Mouse (Mus musculus) forebrain, embryonic 16.5 days (tissue): Measurements from ENCODE around the gene Ubox5. TPM values are rescaled to one million over a fixed set of nuclear protein-coding genes. Genes with fewer than 3 reads are reported as not detected.

Experiments
- ATAC-seq: fragments of 200-750 bp; cut with Nextera tagmentation; 2 replicates; pipeline ENCODE4 v1.8.0; 2017; ENCODE audit warnings: mild to moderate bottlenecking, moderate library complexity
- H3K27ac ChIP-seq: fragments of 300-500 bp; sonication (generic); 2 replicates; pipeline ENCODE4 v1.5.1; 2014; ENCODE audit warnings: low read length, control low read depth
- H3K27me3 ChIP-seq: fragments of 300-500 bp; sonication (generic); replicated peaks from 2 replicates; pipeline ENCODE4 v1.6.1; 2014; ENCODE audit warnings: low read length; ENCODE audit not compliant: control insufficient read depth, insufficient read depth
- H3K36me3 ChIP-seq: fragments of 300-500 bp; sonication (generic); 2 replicates; pipeline ENCODE4 v1.6.1; 2014; ENCODE audit not compliant: control insufficient read depth, insufficient read depth
- H3K4me1 ChIP-seq: fragments of 300-500 bp; sonication (generic); replicated peaks from 2 replicates; pipeline ENCODE4 v1.6.1; 2014; ENCODE audit warnings: low read length; ENCODE audit not compliant: control insufficient read depth, insufficient read depth
- H3K4me2 ChIP-seq: fragments of 300-500 bp; sonication (generic); 2 replicates; pipeline ENCODE4 v1.6.1; 2014; ENCODE audit warnings: mild to moderate bottlenecking, low read length, control low read depth
- H3K4me3 ChIP-seq: fragments of 300-500 bp; sonication (generic); replicated peaks from 2 replicates; pipeline ENCODE4 v1.5.1; 2014; ENCODE audit warnings: mild to moderate bottlenecking, low read length, control low read depth
- H3K9ac ChIP-seq: fragments of 300-500 bp; sonication (generic); replicated peaks from 2 replicates; pipeline ENCODE4 v1.6.1; 2014; ENCODE audit warnings: low read depth, low read length, control low read depth
- H3K9me3 ChIP-seq: fragments of 300-500 bp; sonication (generic); 2 replicates; pipeline ENCODE4 v1.6.1; 2016; ENCODE audit warnings: low read length; ENCODE audit not compliant: control insufficient read depth
- WGBS: fragments of 180-500 bp; shearing (Covaris S2); extraction: QIAGEN DNeasy Blood & Tissue Kit; methylation state at CpG from one replicate; pipeline ENCODE4 v1.1.7; 2014; 5-methylcytosine and 5-hydroxymethylcytosine counted together
- polyA plus RNA-seq: library from polyadenylated mRNA; unstranded; fragments of >200 nt; fragmentation: Nextera tagmentation; extraction: Ambion mirVana; gene quantifications from 2 replicates; pipeline ENCODE4 v1.2.1, GENCODE M21; 2015

The Ubox5 gene
- polyA plus RNA-seq, 1 experiment from 2014 or later = 14.7 TPM

DNA sequence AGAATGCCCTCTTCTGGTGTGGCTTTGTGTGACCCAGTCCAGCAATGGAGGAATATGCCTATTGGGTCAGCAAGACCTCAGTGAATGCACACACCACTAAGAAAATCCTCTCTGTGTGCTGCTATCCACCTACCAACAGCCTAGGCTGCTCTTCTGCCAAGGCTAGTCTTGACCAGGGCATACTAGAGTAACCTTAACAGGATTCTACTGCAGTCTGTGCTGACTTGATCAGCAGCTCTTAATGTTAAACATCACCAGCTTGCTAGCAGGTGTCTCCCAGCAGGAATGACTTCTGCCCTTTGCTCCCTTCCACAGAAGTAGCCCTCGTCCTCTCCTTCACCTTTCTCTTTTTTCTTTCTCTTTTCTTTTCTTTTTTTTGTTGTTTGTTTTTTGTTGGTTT lies 73.5 kb downstream of the Ubox5 start:
- no peak overlapping the region for H3K27ac ChIP-seq
- no peaks in the 10 kb centered on the region for H3K9me3 ChIP-seq
- WGBS = 90% methylated on average over 1 of the region's 1 CpGs
- no peaks in the 10 kb centered on the region for H3K27me3 ChIP-seq
- no peaks in the 10 kb centered on the region for H3K4me1 ChIP-seq
- H3K4me2 ChIP-seq = no peak overlapping the region
- ATAC-seq = no peak
- H3K36me3 ChIP-seq = peaks cover 27% of the 10 kb centered on the region
- no peak overlapping the region for H3K4me3 ChIP-seq
- no peak overlapping the region for H3K9ac ChIP-seq

DNA sequence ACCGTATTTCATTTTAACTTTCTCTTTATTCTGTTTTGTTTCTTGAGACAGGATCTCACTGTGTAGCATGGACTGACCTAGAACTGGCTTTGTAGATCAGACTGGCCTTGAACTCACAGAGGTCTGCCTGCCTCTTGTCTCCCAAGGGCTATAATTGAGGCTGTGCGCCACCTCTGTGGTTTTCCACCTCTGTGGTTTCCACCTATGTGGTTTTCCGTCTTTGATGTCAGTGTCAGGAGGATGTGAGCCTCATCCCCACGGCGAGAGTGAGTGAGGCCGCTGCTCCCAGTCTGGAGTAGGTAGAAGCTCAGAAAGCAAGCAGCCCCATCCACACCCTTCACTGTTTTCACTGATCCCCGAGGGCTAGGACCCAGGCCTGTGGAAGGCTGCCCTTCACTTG lies 75.0 kb downstream of the Ubox5 start:
- Histone ChIP-seq H3K27ac (no peak overlapping the region), H3K27me3 (no peaks in the 10 kb centered on the region), H3K9me3 (no peaks in the 10 kb centered on the region), H3K4me3 (no peak overlapping the region), H3K9ac (no peak overlapping the region), H3K36me3 (peaks cover 29% of the 10 kb centered on the region), H3K4me2 (no peak overlapping the region), H3K4me1 (no peaks in the 10 kb centered on the region)
- no peak for ATAC-seq
- 94% methylated on average over 7 of the region's 7 CpGs for WGBS

DNA sequence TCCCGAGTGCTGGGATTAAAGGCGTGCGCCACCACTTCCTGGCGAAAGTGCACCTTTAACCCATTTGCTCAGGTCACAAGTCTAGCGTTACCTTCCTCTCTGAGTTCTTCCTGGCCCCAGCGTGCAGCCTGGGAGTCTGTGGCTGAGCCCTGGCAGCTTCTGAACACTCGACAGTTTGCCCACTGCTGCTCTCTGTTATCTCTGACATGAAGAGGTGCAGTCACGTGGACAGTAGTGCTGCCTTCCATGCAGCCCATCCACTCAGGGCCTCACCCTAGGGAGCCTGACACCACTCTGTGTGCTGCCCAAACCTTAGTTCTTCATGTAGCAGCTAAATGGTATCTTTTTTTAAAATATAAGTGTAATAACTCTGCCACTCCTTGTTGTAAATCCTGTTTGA lies 82.9 kb downstream of the Ubox5 start:
- Histone ChIP-seq H3K27ac (no peak overlapping the region), H3K4me1 (no peaks in the 10 kb centered on the region), H3K27me3 (no peaks in the 10 kb centered on the region), H3K9me3 (no peaks in the 10 kb centered on the region), H3K4me2 (no peak overlapping the region), H3K36me3 (peaks cover 49% of the 10 kb centered on the region), H3K9ac (no peak overlapping the region), H3K4me3 (no peak overlapping the region)
- ATAC-seq = no peak
- 91% methylated on average over 8 of the region's 8 CpGs for WGBS

DNA sequence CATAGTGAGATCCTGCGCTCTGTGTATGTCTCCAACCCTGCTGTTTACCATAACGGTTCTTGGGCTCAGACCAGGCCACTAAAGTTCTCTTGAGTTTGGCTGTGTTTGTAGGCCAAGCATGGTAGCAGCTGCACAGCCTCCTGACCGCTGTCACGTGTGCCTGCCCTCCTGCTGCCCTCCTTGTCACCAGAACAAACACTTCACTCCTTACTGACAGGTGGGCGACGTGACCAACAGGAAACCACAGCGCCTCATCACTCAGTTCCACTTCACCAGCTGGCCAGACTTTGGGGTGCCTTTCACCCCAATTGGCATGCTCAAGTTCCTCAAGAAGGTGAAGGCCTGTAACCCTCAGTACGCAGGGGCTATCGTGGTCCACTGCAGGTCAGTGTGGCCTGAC lies 89.6 kb downstream of the Ubox5 start:
- no peaks in the 10 kb centered on the region for H3K27me3 ChIP-seq
- H3K36me3 ChIP-seq = peaks cover 54% of the 10 kb centered on the region
- no peak overlapping the region for H3K4me3 ChIP-seq
- 90% methylated on average over 9 of the region's 9 CpGs for WGBS
- H3K9ac ChIP-seq = no peak overlapping the region
- no peak overlapping the region for H3K27ac ChIP-seq
- no peak for ATAC-seq
- no peaks in the 10 kb centered on the region for H3K9me3 ChIP-seq
- H3K4me2 ChIP-seq = no peak overlapping the region
- no peaks in the 10 kb centered on the region for H3K4me1 ChIP-seq

Other genes starting within 250 kb of the Ubox5 start
- gene Cpxm1, start 232.5 kb downstream of the Ubox5 start, polyA plus RNA-seq = 18.1 and 19.0 TPM in 2 replicates
- not detected in 2 replicates for gene Gm28372, start 224.8 kb downstream of the Ubox5 start, polyA plus RNA-seq
- gene 1700020A23Rik, start 224.8 kb downstream of the Ubox5 start, polyA plus RNA-seq = 0.73 and 0.86 TPM in 2 replicates
- 0.27 TPM in 1 of 2 replicates, not detected in the other for gene Tmem239, start 223.6 kb downstream of the Ubox5 start, polyA plus RNA-seq
- gene Vps16, start 205.7 kb downstream of the Ubox5 start, polyA plus RNA-seq = 134 and 138 TPM in 2 replicates
- 17.3 and 17.8 TPM in 2 replicates for gene Pced1a, start 205.3 kb downstream of the Ubox5 start, polyA plus RNA-seq
- 152 and 160 TPM in 2 replicates for gene Ptpra, start 179.8 kb downstream of the Ubox5 start, polyA plus RNA-seq
- 76.3 and 86.2 TPM in 2 replicates for gene Mrps26, start 66.3 kb downstream of the Ubox5 start, polyA plus RNA-seq
- 2.4 TPM in 1 of 2 replicates, not detected in the other for gene Oxt, start 53.9 kb downstream of the Ubox5 start, polyA plus RNA-seq
- gene Avp, start 47.5 kb downstream of the Ubox5 start, polyA plus RNA-seq = 4.7 and 23.5 TPM in 2 replicates
- gene Fastkd5, start within 50 bp of the Ubox5 start, polyA plus RNA-seq = 12.5 and 17.2 TPM in 2 replicates
- gene Lzts3, start 12.8 kb upstream of the Ubox5 start, polyA plus RNA-seq = 8.4 and 11.3 TPM in 2 replicates
- 57.1 and 62.3 TPM in 2 replicates for gene Ddrgk1, start 34.6 kb upstream of the Ubox5 start, polyA plus RNA-seq
- 117 and 124 TPM in 2 replicates for gene Itpa, start 37.6 kb upstream of the Ubox5 start, polyA plus RNA-seq
- gene Slc4a11, start 67.5 kb upstream of the Ubox5 start, polyA plus RNA-seq = 0.86 and 1.8 TPM in 2 replicates